Mouse (Mus musculus): ENCODE measurements around the gene Krtap29-1. TPM values are rescaled to one million over a fixed set of nuclear protein-coding genes. Genes with fewer than 3 reads are reported as not detected.

Gene Krtap29-1
- polyA plus RNA-seq, 1 experiment from 2014 or later = not detected

- H3K27ac ChIP-seq (replicated peaks) = no peak within 1 kb of the TSS
- no peaks in the 10 kb centered on the region for H3K27me3 ChIP-seq (ENCODE audit: control insufficient read depth, insufficient read depth, low read length)
- TF ChIP-seq EP300 (optimal IDR thresholded peaks at IDR 0.05) (no peak), CTCF (IDR thresholded peaks at IDR 0.05; ENCODE audit: low read depth) (no peak)
- H3K4me1 ChIP-seq (replicated peaks; ENCODE audit: control insufficient read depth, insufficient read depth) = no peaks in the 10 kb centered on the region
- H3K4me2 ChIP-seq (replicated peaks; ENCODE audit: low read depth) = no peak within 1 kb of the TSS
- WGBS = 11% methylated on average over 22 of the region's 26 CpGs
- ATAC-seq (ENCODE audit: low FRiP score, low TSS enrichment) = no peak
- H3K4me3 ChIP-seq (ENCODE audit: low read depth, low read length) = no peak within 1 kb of the TSS
- no peak within 1 kb of the TSS for H3K9ac ChIP-seq (ENCODE audit: low read length)
- H3K36me3 ChIP-seq (ENCODE audit: control insufficient read depth, insufficient read depth, low read length) = no peaks in the 10 kb centered on the region
- DNase-seq (ENCODE audit: low spot score) = no peak
- no peaks in the 10 kb centered on the region for H3K9me3 ChIP-seq (ENCODE audit: control insufficient read depth, low read length)
These were observed 14.9 kb upstream of the Krtap29-1 start, which contains the start of gene Krtap17-1 for GRCm38 (mm10) chr11:99993620-99994383. Krtap17-1 (minus strand) TSS chr11:99993994.

- H3K27ac ChIP-seq (replicated peaks) = no peak overlapping the region
- DNase-seq (ENCODE audit: low spot score) (no peak), ATAC-seq (ENCODE audit: low FRiP score, low TSS enrichment) (no peak)
- no peaks in the 10 kb centered on the region for H3K27me3 ChIP-seq (ENCODE audit: control insufficient read depth, insufficient read depth, low read length)
- H3K4me2 ChIP-seq (replicated peaks; ENCODE audit: low read depth) = no peak overlapping the region
- WGBS = 73% methylated on average over 3 of the region's 3 CpGs
- no peaks in the 10 kb centered on the region for H3K36me3 ChIP-seq (ENCODE audit: control insufficient read depth, insufficient read depth, low read length)
- H3K4me3 ChIP-seq (ENCODE audit: low read depth, low read length) = no peak overlapping the region
- no peak for TF ChIP-seq EP300 (optimal IDR thresholded peaks at IDR 0.05)
- TF ChIP-seq CTCF (IDR thresholded peaks at IDR 0.05; ENCODE audit: low read depth) = no peak
- H3K9me3 ChIP-seq (ENCODE audit: control insufficient read depth, low read length) = no peaks in the 10 kb centered on the region
- no peaks in the 10 kb centered on the region for H3K4me1 ChIP-seq (replicated peaks; ENCODE audit: control insufficient read depth, insufficient read depth)
- no peak overlapping the region for H3K9ac ChIP-seq (ENCODE audit: low read length)
These were observed 11.7 kb upstream of the Krtap29-1 start for GRCm38 (mm10) chr11:99990571-99990970.

GRCm38 (mm10) chr11:99989881-99990405 is 11.1 kb upstream of the Krtap29-1 start:
- Histone ChIP-seq H3K36me3 (ENCODE audit: control insufficient read depth, insufficient read depth, low read length) (no peaks in the 10 kb centered on the region), H3K4me1 (replicated peaks; ENCODE audit: control insufficient read depth, insufficient read depth) (no peaks in the 10 kb centered on the region), H3K4me3 (ENCODE audit: low read depth, low read length) (no peak overlapping the region), H3K9ac (ENCODE audit: low read length) (no peak overlapping the region), H3K9me3 (ENCODE audit: control insufficient read depth, low read length) (no peaks in the 10 kb centered on the region), H3K27me3 (ENCODE audit: control insufficient read depth, insufficient read depth, low read length) (no peaks in the 10 kb centered on the region), H3K4me2 (replicated peaks; ENCODE audit: low read depth) (no peak overlapping the region), H3K27ac (replicated peaks) (no peak overlapping the region)
- no peak for DNase-seq (ENCODE audit: low spot score)
- TF ChIP-seq CTCF (IDR thresholded peaks at IDR 0.05; ENCODE audit: low read depth) (no peak), EP300 (optimal IDR thresholded peaks at IDR 0.05) (no peak)
- no peak for ATAC-seq (ENCODE audit: low FRiP score, low TSS enrichment)
- whole genome bisulfite sequencing = 84% methylated on average over 6 of the region's 6 CpGs

- no peaks in the 10 kb centered on the region for H3K4me1 ChIP-seq (replicated peaks; ENCODE audit: control insufficient read depth, insufficient read depth)
- no peaks in the 10 kb centered on the region for H3K36me3 ChIP-seq (ENCODE audit: control insufficient read depth, insufficient read depth, low read length)
- H3K27ac ChIP-seq (replicated peaks) = no peak overlapping the region
- TF ChIP-seq EP300 (optimal IDR thresholded peaks at IDR 0.05) = no peak
- no peak for TF ChIP-seq CTCF (IDR thresholded peaks at IDR 0.05; ENCODE audit: low read depth)
- 96% methylated on average over 3 of the region's 3 CpGs for WGBS
- H3K27me3 ChIP-seq (ENCODE audit: control insufficient read depth, insufficient read depth, low read length) = no peaks in the 10 kb centered on the region
- no peak overlapping the region for H3K9ac ChIP-seq (ENCODE audit: low read length)
- H3K4me3 ChIP-seq (ENCODE audit: low read depth, low read length) = no peak overlapping the region
- ATAC-seq (ENCODE audit: low FRiP score, low TSS enrichment) (no peak), DNase-seq (ENCODE audit: low spot score) (no peak)
- H3K9me3 ChIP-seq (ENCODE audit: control insufficient read depth, low read length) = no peaks in the 10 kb centered on the region
- H3K4me2 ChIP-seq (replicated peaks; ENCODE audit: low read depth) = no peak overlapping the region
These were observed 9.7 kb upstream of the Krtap29-1 start for GRCm38 (mm10) chr11:99988530-99988929.

- ATAC-seq (ENCODE audit: low FRiP score, low TSS enrichment) (no peak), DNase-seq (ENCODE audit: low spot score) (no peak)
- TF ChIP-seq EP300 (optimal IDR thresholded peaks at IDR 0.05) = no peak
- no peak within 1 kb of the TSS for H3K27ac ChIP-seq (replicated peaks)
- no peaks in the 10 kb centered on the region for H3K9me3 ChIP-seq (ENCODE audit: control insufficient read depth, low read length)
- H3K4me3 ChIP-seq (ENCODE audit: low read depth, low read length) = no peak within 1 kb of the TSS
- H3K9ac ChIP-seq (ENCODE audit: low read length) = no peak within 1 kb of the TSS
- WGBS = 65% methylated on average over 8 of the region's 8 CpGs
- H3K4me1 ChIP-seq (replicated peaks; ENCODE audit: control insufficient read depth, insufficient read depth) = no peaks in the 10 kb centered on the region
- H3K27me3 ChIP-seq (ENCODE audit: control insufficient read depth, insufficient read depth, low read length) = no peaks in the 10 kb centered on the region
- no peaks in the 10 kb centered on the region for H3K36me3 ChIP-seq (ENCODE audit: control insufficient read depth, insufficient read depth, low read length)
- no peak within 1 kb of the TSS for H3K4me2 ChIP-seq (replicated peaks; ENCODE audit: low read depth)
These were observed 7.4 kb upstream of the Krtap29-1 start, which contains the start of gene Krtap16-1 for GRCm38 (mm10) chr11:99986180-99986647. Krtap16-1 (minus strand) TSS chr11:99986597.
